In genomic region chr15:82225769-82226168, GRCm38 (mm10) we compare ENCODE assay signal across 31 mouse cellular contexts. TPM values are rescaled to one million over a fixed set of nuclear protein-coding genes. Genes with fewer than 3 reads are reported as not detected.
DNase-seq lines count a peak whose midpoint lies in the region; ATAC-seq and TF ChIP-seq lines count a peak whose summit lies in the region.
"Had no signal": no experiment of that assay in that cellular context is flagged by ENCODE, and none has a peak within 500 bp of the region (broad histone marks: within the 10 kb centered on the region; RNA-seq: fewer than 3 reads in every experiment).

No protein-coding gene starts in this region.

- no peak for ATAC-seq in cerebellum, adult (ENCODE audit: insufficient number of reproducible peaks, low FRiP score, low TSS enrichment)
- ATAC-seq in G1E (ENCODE audit: extremely low read depth, insufficient number of reproducible peaks, low FRiP score, poor library complexity, severe bottlenecking) = no peak
- ATAC-seq in granulocyte monocyte progenitor cell, adult 5-6 weeks (replicated peaks; ENCODE audit: poor library complexity, severe bottlenecking) = 0 out of 2 replicates have a peak, but pooled peaks have one; percentile 7
- ATAC-seq: CD4-positive, CD25-positive, alpha-beta regulatory T cell, adult 4 months; forebrain, embryonic 15.5 days; hindbrain, embryonic 16.5 days; intestine, embryonic 15.5 days; Patski had no signal

- H3K4me1 ChIP-seq in G1E (ENCODE audit: insufficient read depth, low read depth, low read length) (peaks cover 55% of the 10 kb centered on the region), MEL (ENCODE audit: control insufficient read depth in 1 of 2, insufficient read depth in 2 of 2, low read length in 2 of 2) (peaks cover 0 to 36% of the 10 kb centered on the region in 2 experiments; a peak in 3 of 4 replicates)

- H3K27me3 ChIP-seq in G1E (ENCODE audit: insufficient read depth, low read length) = peaks cover 43% of the 10 kb centered on the region
- no peaks in the 10 kb centered on the region for H3K27me3 ChIP-seq in MEL (ENCODE audit: control insufficient read depth in 1 of 2, insufficient read depth in 2 of 2, low read length in 2 of 2)

- TF ChIP-seq EP300 in MEL (IDR thresholded peaks at IDR 0.05; ENCODE audit: low read depth in 1 of 2, low read length in 2 of 2) = 0 out of 4 replicates have a peak, but pooled peaks of 1 of the 2 experiments have one; percentile 25

- no peak for TF ChIP-seq CTCF in G1E (IDR thresholded peaks at IDR 0.05; ENCODE audit: low read depth, low read length)
- TF ChIP-seq CTCF in MEL (IDR thresholded peaks at IDR 0.05 in 2 of 3, conservative IDR thresholded peaks at IDR 0.05 in 1 of 3; ENCODE audit: control insufficient read depth in 1 of 3, insufficient read depth in 1 of 3, low read depth in 2 of 3, low read length in 3 of 3, poor library complexity in 1 of 3, severe bottlenecking in 1 of 3) = no peak

- H3K27ac ChIP-seq in MEL (ENCODE audit: control insufficient read depth, low read depth, low read length) = no peak overlapping the region
- H3K27ac ChIP-seq: embryonic facial prominence, embryonic 10.5 days; embryonic facial prominence, embryonic 13.5 days; forebrain, embryonic 12.5 days; forebrain, embryonic 15.5 days; heart, embryonic 15.5 days; hindbrain, embryonic 10.5 days; hindbrain, embryonic 13.5 days; intestine, embryonic 15.5 days had no signal

- no peaks in the 10 kb centered on the region for H3K36me3 ChIP-seq in G1E (replicated peaks)
- peaks cover 0 to 7% of the 10 kb centered on the region in 2 experiments; a peak in 2 of 4 replicates for H3K36me3 ChIP-seq in MEL (ENCODE audit: control insufficient read depth in 1 of 2, insufficient read depth in 2 of 2, low read length in 2 of 2)
- H3K36me3 ChIP-seq: embryonic facial prominence, embryonic 10.5 days; embryonic facial prominence, embryonic 13.5 days; forebrain, embryonic 12.5 days; forebrain, embryonic 15.5 days; heart, embryonic 12.5 days; heart, embryonic 15.5 days; hindbrain, embryonic 10.5 days; hindbrain, embryonic 13.5 days; intestine, embryonic 15.5 days had no signal

- TF ChIP-seq POLR2A in MEL (IDR thresholded peaks at IDR 0.05; ENCODE audit: control insufficient read depth in 1 of 2, insufficient read depth in 1 of 2, low read depth in 1 of 2, low read length in 2 of 2, poor library complexity in 1 of 2) = no peak

- peak; percentile 30 for DNase-seq in cerebellum, adult 9-11 months
- no peak for DNase-seq in G1E (ENCODE audit: low spot score)
- DNase-seq in MEL (ENCODE audit: low read depth, low spot score) = peak; percentile 31
- DNase-seq in urinary bladder, postnatal 25 days (ENCODE audit: low spot score) = no peak
- DNase-seq in gastrocnemius, postnatal 25 days = no peak
- DNase-seq: adrenal gland, postnatal 10 days; adrenal gland, postnatal 36 days; cerebellum, adult 2 months; embryo, embryonic 11 days; gastrocnemius, postnatal 10 days; heart, adult 18-20 months; heart, postnatal 10 days; heart, postnatal 36 days; kidney, adult 11 months had no signal

- H3K4me3 ChIP-seq in G1E (ENCODE audit: low read depth, low read length) = peak overlapping the region; percentile 22; the same call in 1 of the 2 replicates
- no peak overlapping the region for H3K4me3 ChIP-seq in MEL (ENCODE audit: control insufficient read depth in 1 of 2, insufficient read depth in 1 of 2, low read depth in 2 of 2, low read length in 2 of 2)
- H3K4me3 ChIP-seq: embryonic facial prominence, embryonic 10.5 days; embryonic facial prominence, embryonic 13.5 days; erythroblast, embryonic 14.5 days; forebrain, embryonic 12.5 days; forebrain, embryonic 15.5 days; heart, embryonic 12.5 days; heart, embryonic 15.5 days; hindbrain, embryonic 10.5 days; hindbrain, embryonic 13.5 days; intestine, embryonic 15.5 days had no signal

- no peaks in the 10 kb centered on the region for H3K79me2 ChIP-seq in MEL (ENCODE audit: control insufficient read depth, insufficient read depth, low read length, poor library complexity)

- H3K9me3 ChIP-seq in G1E (replicated peaks) (no peaks in the 10 kb centered on the region), MEL (replicated peaks; ENCODE audit: insufficient read depth, low read length) (no peaks in the 10 kb centered on the region)
- H3K9me3 ChIP-seq: embryonic facial prominence, embryonic 10.5 days; embryonic facial prominence, embryonic 13.5 days; forebrain, embryonic 12.5 days; forebrain, embryonic 15.5 days; heart, embryonic 12.5 days; heart, embryonic 15.5 days; hindbrain, embryonic 10.5 days; hindbrain, embryonic 13.5 days; intestine, embryonic 15.5 days had no signal

- H3K9ac ChIP-seq in MEL (ENCODE audit: control insufficient read depth, low read depth, low read length, poor library complexity, severe bottlenecking) = no peak overlapping the region
- H3K9ac ChIP-seq: embryonic facial prominence, embryonic 13.5 days; forebrain, embryonic 12.5 days; forebrain, embryonic 15.5 days; heart, embryonic 12.5 days; heart, embryonic 15.5 days; hindbrain, embryonic 13.5 days; intestine, embryonic 15.5 days had no signal

- no peak for TF ChIP-seq RAD21 in MEL (IDR thresholded peaks at IDR 0.05; ENCODE audit: low read depth, low read length)

TF ChIP-seq in MEL, 35 proteins besides CTCF, POLR2A, EP300 and RAD21:
- TF ChIP-seq MYB (IDR thresholded peaks at IDR 0.05; ENCODE audit: low read depth, low read length) (no peak), MEF2A (IDR thresholded peaks at IDR 0.05; ENCODE audit: extremely low read depth, insufficient replicate concordance, low read depth, low read length, poor library complexity, severe bottlenecking) (no peak), CHD1 (IDR thresholded peaks at IDR 0.05; ENCODE audit: low read depth, low read length) (no peak)

RNA-seq across cellular contexts. Expression of gene Tnfrsf13c, which starts 1.6 kb away (rescaled TPM):
- 1.6 and 2.4 TPM in 2 replicates for total RNA-seq in G1E (2014; fragmentation: Nextera tagmentation)
- 0.71 and 1.2 TPM in 2 replicates for total RNA-seq in G1E (2017)
- polyA plus RNA-seq in G1E (2012) = 0.18 and 0.65 TPM in 2 replicates
- 1.5 TPM in 2 replicates for total RNA-seq in MEL (2012; rRNA removed)
- under 1 TPM in 1 of 2 experiments, not detected in 1; 0.63 TPM for polyA plus RNA-seq in MEL (2012; ENCODE audit: insufficient read depth in 1 of 2, insufficient read length in 2 of 2, low read depth in 1 of 2, low replicate concordance in 2 of 2, missing spikeins in 1 of 2)
- 0.49 TPM in 1 of 2 replicates, not detected in the other for total RNA-seq in granulocyte monocyte progenitor cell, adult 5-6 weeks (2014; fragmentation: Nextera tagmentation)
- total RNA-seq in granulocyte monocyte progenitor cell, adult 5-6 weeks (2017) = 0.46 TPM in 1 of 2 replicates, not detected in the other
- total RNA-seq in gastrocnemius, postnatal 25 days (2021) = not detected
- polyA plus RNA-seq: heart, embryonic 12.5 days; heart, embryonic 15.5 days; hindbrain, embryonic 13.5 days; intestine, embryonic 15.5 days had no signal

RNA-seq across cellular contexts. Expression of gene Shisa8, which starts 13.2 kb away (rescaled TPM):
- not detected in 2 replicates for total RNA-seq in G1E (2014; fragmentation: Nextera tagmentation)
- 0.05 TPM in 1 of 2 replicates, not detected in the other for total RNA-seq in G1E (2017)
- polyA plus RNA-seq in G1E (2012) = not detected in 2 replicates
- not detected in 2 replicates for total RNA-seq in MEL (2012; rRNA removed)
- under 1 TPM in 1 of 2 experiments, not detected in 1; 0.10 TPM for polyA plus RNA-seq in MEL (2012; ENCODE audit: insufficient read depth in 1 of 2, insufficient read length in 2 of 2, low read depth in 1 of 2, low replicate concordance in 2 of 2, missing spikeins in 1 of 2)
- total RNA-seq in granulocyte monocyte progenitor cell, adult 5-6 weeks (2014; fragmentation: Nextera tagmentation) = not detected in 2 replicates
- not detected in 2 replicates for total RNA-seq in granulocyte monocyte progenitor cell, adult 5-6 weeks (2017)
- not detected for total RNA-seq in gastrocnemius, postnatal 25 days (2021)
- total RNA-seq: gastrocnemius, postnatal 10 days had no signal
- polyA plus RNA-seq: CD4-positive, CD25-positive, alpha-beta regulatory T cell, adult 4 months had no signal

RNA-seq across cellular contexts. Expression of gene Cenpm, which starts 18.8 kb away (rescaled TPM):
- total RNA-seq in G1E (2014; fragmentation: Nextera tagmentation) (70.7 and 84.1 TPM in 2 replicates), G1E (2017) (13.7 and 15.7 TPM in 2 replicates), MEL (2012; rRNA removed) (23.5 and 23.7 TPM in 2 replicates)
- polyA plus RNA-seq in G1E (2012) (103 and 105 TPM in 2 replicates), MEL (2012; ENCODE audit: insufficient read depth in 1 of 2, insufficient read length in 2 of 2, low read depth in 1 of 2, low replicate concordance in 2 of 2, missing spikeins in 1 of 2) (10 to 100 TPM in 1 of 2 experiments, not detected in 1; 56.3 TPM)
- total RNA-seq in granulocyte monocyte progenitor cell, adult 5-6 weeks (2014; fragmentation: Nextera tagmentation) = 15.1 and 39.8 TPM in 2 replicates
- 21.9 and 22.0 TPM in 2 replicates for total RNA-seq in granulocyte monocyte progenitor cell, adult 5-6 weeks (2017)
- total RNA-seq in gastrocnemius, postnatal 25 days (2021) = under 1 TPM in 1 of 2 experiments, not detected in 1; 0.75 TPM

RNA-seq across cellular contexts. Expression of gene 1500009C09Rik, which starts 26.4 kb away (rescaled TPM):
- total RNA-seq in G1E (2014; fragmentation: Nextera tagmentation) = not detected in 2 replicates
- total RNA-seq in G1E (2017) = not detected in 2 replicates
- not detected in 2 replicates for polyA plus RNA-seq in G1E (2012)
- total RNA-seq in MEL (2012; rRNA removed) = not detected in 2 replicates
- polyA plus RNA-seq in MEL (2012; ENCODE audit: insufficient read depth in 1 of 2, insufficient read length in 2 of 2, low read depth in 1 of 2, low replicate concordance in 2 of 2, missing spikeins in 1 of 2) = not detected
- not detected in 2 replicates for total RNA-seq in granulocyte monocyte progenitor cell, adult 5-6 weeks (2014; fragmentation: Nextera tagmentation)
- total RNA-seq in granulocyte monocyte progenitor cell, adult 5-6 weeks (2017) = not detected in 2 replicates
- total RNA-seq in gastrocnemius, postnatal 25 days (2021) = not detected
- total RNA-seq: gastrocnemius, postnatal 10 days; gastrocnemius, postnatal 4 days; heart, adult 18-20 months; heart, postnatal 10 days; heart, postnatal 36 days had no signal
- polyA plus RNA-seq: C2C12; CD4-positive, CD25-positive, alpha-beta regulatory T cell, adult 4 months; embryonic facial prominence, embryonic 10.5 days; erythroblast, embryonic 14.5 days; heart, embryonic 12.5 days; heart, embryonic 15.5 days; Patski had no signal

RNA-seq across cellular contexts. Expression of gene Sept3, which starts 48.9 kb away (rescaled TPM):
- total RNA-seq in G1E (2014; fragmentation: Nextera tagmentation) = not detected in 2 replicates
- total RNA-seq in G1E (2017) = 0.05 and 0.12 TPM in 2 replicates
- not detected in 2 replicates for polyA plus RNA-seq in G1E (2012)
- total RNA-seq in MEL (2012; rRNA removed) = not detected in 2 replicates
- polyA plus RNA-seq in MEL (2012; ENCODE audit: insufficient read depth in 1 of 2, insufficient read length in 2 of 2, low read depth in 1 of 2, low replicate concordance in 2 of 2, missing spikeins in 1 of 2) = not detected
- 0.28 and 1.1 TPM in 2 replicates for total RNA-seq in granulocyte monocyte progenitor cell, adult 5-6 weeks (2014; fragmentation: Nextera tagmentation)
- total RNA-seq in granulocyte monocyte progenitor cell, adult 5-6 weeks (2017) = 0.13 and 0.67 TPM in 2 replicates
- under 1 TPM; 0.54 to 1.00 TPM for total RNA-seq in gastrocnemius, postnatal 25 days (2021)
- polyA plus RNA-seq: CD4-positive, CD25-positive, alpha-beta regulatory T cell, adult 4 months; erythroblast, embryonic 14.5 days had no signal

Comparison
In these comparisons a context has a peak if more than half of its experiments do, and no peak if none do; other contexts are left out.
1. DNase-seq: peak in cerebellum, adult 9-11 months (single experiment) and MEL (single experiment); none in G1E (single experiment), urinary bladder, postnatal 25 days (single experiment) and gastrocnemius, postnatal 25 days (single experiment).
2. RNA of gene Cenpm, which starts 18.8 kb away (total RNA-seq): 13.7 to 84.1 TPM in G1E, 23.5 to 23.7 TPM in MEL and 15.1 to 39.8 TPM in granulocyte monocyte progenitor cell, adult 5-6 weeks; 0.75 TPM in gastrocnemius, postnatal 25 days; every median in the first group is over 4 times any median in the second.